In genomic region chr10:75832272-75832895, GRCm38 (mm10) we compare ENCODE assay signal across 10 mouse cellular contexts. TPM values are rescaled to one million over a fixed set of nuclear protein-coding genes. Genes with fewer than 3 reads are reported as not detected.
A peak's percentile ranks its signal among the peaks of the same experiment; 100 is the strongest.
DNase-seq lines count a peak whose midpoint lies in the region; ATAC-seq and TF ChIP-seq lines count a peak whose summit lies in the region.
"Had no signal": no experiment of that assay in that cellular context is flagged by ENCODE, and none has a peak within 500 bp of the region (broad histone marks: within the 10 kb centered on the region; RNA-seq: fewer than 3 reads in every experiment).

No protein-coding gene starts in this region.

- H3K36me3 ChIP-seq in heart, embryonic 11.5 days (ENCODE audit: control insufficient read depth, insufficient read depth, low read length): no peaks in the 10 kb centered on the region
- no peaks in the 10 kb centered on the region for H3K36me3 ChIP-seq in C2C12 (ENCODE audit: control insufficient read depth, insufficient read depth)
- H3K36me3 ChIP-seq in liver, embryonic 12.5 days: no peaks in the 10 kb centered on the region
- no peaks in the 10 kb centered on the region for H3K36me3 ChIP-seq in small intestine, adult 2 months (ENCODE audit: control insufficient read depth, insufficient read depth, low read length)
- no peaks in the 10 kb centered on the region for H3K36me3 ChIP-seq in neural tube, embryonic 15.5 days

- H3K27me3 ChIP-seq in heart, embryonic 11.5 days (ENCODE audit: control insufficient read depth, insufficient read depth, low read length): peaks cover 4% of the 10 kb centered on the region; the same call in 1 of the 2 replicates
- H3K27me3 ChIP-seq in C2C12 (ENCODE audit: control insufficient read depth, insufficient read depth, insufficient read length): no peaks in the 10 kb centered on the region
- H3K27me3 ChIP-seq in liver, embryonic 12.5 days (replicated peaks): peaks cover 24% of the 10 kb centered on the region
- no peaks in the 10 kb centered on the region for H3K27me3 ChIP-seq in small intestine, adult 2 months (ENCODE audit: control insufficient read depth, insufficient read depth, low read length)
- peaks cover 18% of the 10 kb centered on the region; the same call in 1 of the 2 replicates for H3K27me3 ChIP-seq in neural tube, embryonic 15.5 days (replicated peaks)

- WGBS in heart, embryonic 11.5 days (ENCODE audit: insufficient replicate concordance): 55% methylated on average over 13 of the region's 13 CpGs
- 65% methylated on average over 13 of the region's 13 CpGs for WGBS in bone marrow, adult 2 months
- 54% methylated on average over 13 of the region's 13 CpGs for WGBS in liver, embryonic 12.5 days (ENCODE audit: insufficient replicate concordance)
- WGBS in small intestine, adult 2 months: 32% methylated on average over 13 of the region's 13 CpGs
- 73% methylated on average over 13 of the region's 13 CpGs for WGBS in neural tube, embryonic 15.5 days

- DNase-seq in heart, adult 18-20 months: peak; percentile 79 to 81
- peak; percentile 64 for DNase-seq in gastrocnemius, postnatal 14 days

- no peak overlapping the region for H3K4me2 ChIP-seq in heart, embryonic 11.5 days
- H3K4me2 ChIP-seq in liver, embryonic 12.5 days: peak overlapping the region; percentile 86
- no peak overlapping the region for H3K4me2 ChIP-seq in neural tube, embryonic 15.5 days

- TF ChIP-seq POLR2A in bone marrow, adult 2 months (IDR thresholded peaks at IDR 0.05; ENCODE audit: borderline replicate concordance, control insufficient read depth, low read depth, low read length): no peak
- TF ChIP-seq POLR2A in small intestine, adult 2 months (IDR thresholded peaks at IDR 0.05; ENCODE audit: low read depth, low read length): no peak

- intact Hi-C loops in gastrocnemius, postnatal 14 days (cut with DNase I; ENCODE audit: low total_unique reads): loop anchor here (5.0 to 10.0 kb wide), 3 partner anchors 65 to 248 kb away; partner anchors contain the start of gene Ggt5

- no peak overlapping the region for H3K27ac ChIP-seq in heart, embryonic 11.5 days (ENCODE audit: low read depth, low read length)
- H3K27ac ChIP-seq in bone marrow, adult 2 months (ENCODE audit: control insufficient read depth, insufficient read depth, low read depth, low read length, poor library complexity): no peak overlapping the region
- H3K27ac ChIP-seq in liver, embryonic 12.5 days: no peak overlapping the region; the same call in 1 of the 2 replicates
- no peak overlapping the region for H3K27ac ChIP-seq in small intestine, adult 2 months (ENCODE audit: insufficient read depth, low read depth, low read length)
- H3K27ac ChIP-seq in neural tube, embryonic 15.5 days (replicated peaks): no peak overlapping the region

- H3K9ac ChIP-seq in heart, embryonic 11.5 days (ENCODE audit: low read depth, low read length): no peak overlapping the region
- H3K9ac ChIP-seq in liver, embryonic 12.5 days: no peak overlapping the region
- no peak overlapping the region for H3K9ac ChIP-seq in neural tube, embryonic 15.5 days (replicated peaks)

- H3K4me3 ChIP-seq in heart, embryonic 11.5 days (ENCODE audit: low read depth, low read length): no peak overlapping the region
- H3K4me3 ChIP-seq in C2C12 (ENCODE audit: insufficient read depth, poor library complexity, severe bottlenecking): no peak overlapping the region
- no peak overlapping the region for H3K4me3 ChIP-seq in bone marrow, adult 2 months (replicated peaks; ENCODE audit: control insufficient read depth, low read depth, low read length)
- H3K4me3 ChIP-seq in liver, embryonic 12.5 days: no peak overlapping the region
- no peak overlapping the region for H3K4me3 ChIP-seq in small intestine, adult 2 months (ENCODE audit: low read depth, low read length)
- H3K4me3 ChIP-seq in neural tube, embryonic 15.5 days (replicated peaks): no peak overlapping the region

- no peak overlapping the region for H3ac ChIP-seq in C2C12 (ENCODE audit: control insufficient read depth, insufficient read length, low read depth)

- H3K9me3 ChIP-seq in heart, embryonic 11.5 days (replicated peaks; ENCODE audit: control insufficient read depth, low read length): no peaks in the 10 kb centered on the region
- H3K9me3 ChIP-seq in liver, embryonic 12.5 days (replicated peaks): no peaks in the 10 kb centered on the region
- H3K9me3 ChIP-seq in neural tube, embryonic 15.5 days (replicated peaks): no peaks in the 10 kb centered on the region

- TF ChIP-seq CTCF in C2C12 (IDR thresholded peaks at IDR 0.05; ENCODE audit: control insufficient read depth, insufficient read depth, insufficient read length): peak; percentile 80
- peak; percentile 84 for TF ChIP-seq CTCF in bone marrow, adult 2 months (IDR thresholded peaks at IDR 0.05; ENCODE audit: control insufficient read depth, insufficient read depth, low read length)
- TF ChIP-seq CTCF in small intestine, adult 2 months (IDR thresholded peaks at IDR 0.05; ENCODE audit: extremely low read depth, insufficient read length, insufficient replicate concordance, low read depth, low read length): peak; percentile 98

- no peaks in the 10 kb centered on the region for H3K79me2 ChIP-seq in C2C12 (ENCODE audit: control insufficient read depth, insufficient read depth)

- H3K79me3 ChIP-seq in C2C12 (ENCODE audit: low read depth): no peaks in the 10 kb centered on the region

- no peak for ATAC-seq in heart, embryonic 11.5 days (replicated peaks; ENCODE audit: insufficient number of reproducible peaks, low FRiP score, low TSS enrichment)
- ATAC-seq in liver, embryonic 12.5 days: no peak
- ATAC-seq in neural tube, embryonic 15.5 days (ENCODE audit: low FRiP score): no peak

- H3K4me1 ChIP-seq in heart, embryonic 11.5 days (ENCODE audit: control insufficient read depth, insufficient read depth, low read length): peaks cover 23% of the 10 kb centered on the region
- H3K4me1 ChIP-seq in bone marrow, adult 2 months (ENCODE audit: control insufficient read depth, insufficient read depth, low read length): no peaks in the 10 kb centered on the region; the same call in 1 of the 2 replicates
- H3K4me1 ChIP-seq in liver, embryonic 12.5 days: peaks cover 48% of the 10 kb centered on the region
- H3K4me1 ChIP-seq in small intestine, adult 2 months (ENCODE audit: control insufficient read depth, insufficient read depth, insufficient read length, low read length): peaks cover 13% of the 10 kb centered on the region
- peaks cover 35% of the 10 kb centered on the region for H3K4me1 ChIP-seq in neural tube, embryonic 15.5 days

TF ChIP-seq in C2C12, 6 proteins besides CTCF, POLR2A, EP300 and RAD21 (continues in another document):
- no peak for TF ChIP-seq USF1 (IDR thresholded peaks at IDR 0.05; ENCODE audit: low read depth)

RNA-seq across cellular contexts. Expression of gene Gstt2, which starts 4.8 kb away (rescaled TPM):
- total RNA-seq in heart, adult 18-20 months (2021): 10 to 100 TPM in 1 of 2 experiments, 1 to 10 TPM in 1; 7.8 to 10.7 TPM
- polyA plus RNA-seq in heart, embryonic 11.5 days (2014; fragmentation: Nextera tagmentation; extraction: Ambion mirVana): 8.7 and 8.8 TPM in 2 replicates
- 0.49 TPM for polyA plus RNA-seq in C2C12 (2012; fragmentation: generic; extraction: Trizol)
- polyA plus RNA-seq in bone marrow, adult 2 months (2011; ENCODE audit: insufficient read depth, insufficient read length, low replicate concordance, missing spikeins): 18.1 and 28.1 TPM in 2 replicates
- total RNA-seq in gastrocnemius, postnatal 14 days (2021): 1 to 10 TPM; 5.6 to 6.9 TPM
- polyA plus RNA-seq in liver, embryonic 12.5 days (2016; fragmentation: Nextera tagmentation; extraction: Ambion mirVana): 32.8 and 33.9 TPM in 2 replicates
- polyA plus RNA-seq in small intestine, adult 2 months (2012; rRNA removed): 68.6 and 89.9 TPM in 2 replicates
- 6.3 and 16.2 TPM in 2 replicates for polyA plus RNA-seq in neural tube, embryonic 15.5 days (2015; fragmentation: Nextera tagmentation; extraction: Ambion mirVana)

RNA-seq across cellular contexts. Expression of gene Gstt4, which starts 10.0 kb away (rescaled TPM):
- total RNA-seq in heart, adult 18-20 months (2021): not detected
- not detected in 2 replicates for polyA plus RNA-seq in heart, embryonic 11.5 days (2014; fragmentation: Nextera tagmentation; extraction: Ambion mirVana)
- polyA plus RNA-seq in C2C12 (2012; fragmentation: generic; extraction: Trizol): not detected
- not detected in 2 replicates for polyA plus RNA-seq in bone marrow, adult 2 months (2011; ENCODE audit: insufficient read depth, insufficient read length, low replicate concordance, missing spikeins)
- total RNA-seq in gastrocnemius, postnatal 14 days (2021): not detected
- polyA plus RNA-seq in liver, embryonic 12.5 days (2016; fragmentation: Nextera tagmentation; extraction: Ambion mirVana): not detected in 2 replicates
- not detected in 2 replicates for polyA plus RNA-seq in small intestine, adult 2 months (2012; rRNA removed)
- not detected in 2 replicates for polyA plus RNA-seq in neural tube, embryonic 15.5 days (2015; fragmentation: Nextera tagmentation; extraction: Ambion mirVana)
- total RNA-seq: left cerebral cortex, postnatal 14 days had no signal
- polyA plus RNA-seq: stomach, embryonic 16.5 days had no signal

RNA-seq across cellular contexts. Expression of gene Mif, which starts 27.7 kb away (rescaled TPM):
- total RNA-seq in heart, adult 18-20 months (2021): 100 to 1,000 TPM; 215 to 232 TPM
- 2,705 and 2,898 TPM in 2 replicates for polyA plus RNA-seq in heart, embryonic 11.5 days (2014; fragmentation: Nextera tagmentation; extraction: Ambion mirVana)
- polyA plus RNA-seq in C2C12 (2012; fragmentation: generic; extraction: Trizol): 2,436 TPM
- polyA plus RNA-seq in bone marrow, adult 2 months (2011; ENCODE audit: insufficient read depth, insufficient read length, low replicate concordance, missing spikeins): 205 and 344 TPM in 2 replicates
- total RNA-seq in gastrocnemius, postnatal 14 days (2021): 100 to 1,000 TPM; 155 to 170 TPM
- polyA plus RNA-seq in liver, embryonic 12.5 days (2016; fragmentation: Nextera tagmentation; extraction: Ambion mirVana): 1,383 and 1,459 TPM in 2 replicates
- 755 and 830 TPM in 2 replicates for polyA plus RNA-seq in small intestine, adult 2 months (2012; rRNA removed)
- polyA plus RNA-seq in neural tube, embryonic 15.5 days (2015; fragmentation: Nextera tagmentation; extraction: Ambion mirVana): 1,840 and 1,880 TPM in 2 replicates

RNA-seq across cellular contexts. Expression of gene Gstt1, which starts 34.0 kb away (rescaled TPM):
- total RNA-seq in heart, adult 18-20 months (2021): 10 to 100 TPM; 16.1 to 22.4 TPM
- 4.3 and 5.1 TPM in 2 replicates for polyA plus RNA-seq in heart, embryonic 11.5 days (2014; fragmentation: Nextera tagmentation; extraction: Ambion mirVana)
- 0.76 TPM for polyA plus RNA-seq in C2C12 (2012; fragmentation: generic; extraction: Trizol)
- polyA plus RNA-seq in bone marrow, adult 2 months (2011; ENCODE audit: insufficient read depth, insufficient read length, low replicate concordance, missing spikeins): 19.9 and 22.5 TPM in 2 replicates
- total RNA-seq in gastrocnemius, postnatal 14 days (2021): 1 to 10 TPM; 7.0 to 8.2 TPM
- polyA plus RNA-seq in liver, embryonic 12.5 days (2016; fragmentation: Nextera tagmentation; extraction: Ambion mirVana): 38.4 and 38.5 TPM in 2 replicates
- 103 and 157 TPM in 2 replicates for polyA plus RNA-seq in small intestine, adult 2 months (2012; rRNA removed)
- polyA plus RNA-seq in neural tube, embryonic 15.5 days (2015; fragmentation: Nextera tagmentation; extraction: Ambion mirVana): 9.6 and 13.8 TPM in 2 replicates

RNA-seq across cellular contexts. Expression of gene Gstt3, which starts 51.2 kb away (rescaled TPM):
- total RNA-seq in heart, adult 18-20 months (2021): 1 to 10 TPM; 3.7 to 5.0 TPM
- 3.0 and 3.4 TPM in 2 replicates for polyA plus RNA-seq in heart, embryonic 11.5 days (2014; fragmentation: Nextera tagmentation; extraction: Ambion mirVana)
- polyA plus RNA-seq in C2C12 (2012; fragmentation: generic; extraction: Trizol): 0.13 TPM
- 1.6 and 4.3 TPM in 2 replicates for polyA plus RNA-seq in bone marrow, adult 2 months (2011; ENCODE audit: insufficient read depth, insufficient read length, low replicate concordance, missing spikeins)
- total RNA-seq in gastrocnemius, postnatal 14 days (2021): 1 to 10 TPM; 5.3 to 7.5 TPM
- polyA plus RNA-seq in liver, embryonic 12.5 days (2016; fragmentation: Nextera tagmentation; extraction: Ambion mirVana): 5.9 and 6.7 TPM in 2 replicates
- 45.3 and 54.7 TPM in 2 replicates for polyA plus RNA-seq in small intestine, adult 2 months (2012; rRNA removed)
- polyA plus RNA-seq in neural tube, embryonic 15.5 days (2015; fragmentation: Nextera tagmentation; extraction: Ambion mirVana): 1.3 and 5.3 TPM in 2 replicates
